ENCODE assay signal across 16 mouse cellular contexts in genomic region chr3:99512250-99512649, GRCm38 (mm10).
"Had no signal": no experiment of that assay in that cellular context is flagged by ENCODE, and none has a peak within 500 bp of the region (broad histone marks: within the 10 kb centered on the region; RNA-seq: fewer than 3 reads in every experiment).

No protein-coding gene starts in this region.

- H3K9me3 ChIP-seq: neural tube, embryonic 13.5 days; neural tube, embryonic 15.5 days; stomach, embryonic 15.5 days had no signal

- H3K9ac ChIP-seq: neural tube, embryonic 13.5 days; neural tube, embryonic 15.5 days; stomach, embryonic 15.5 days had no signal

- DNase-seq: retina, postnatal 1 day; right cerebral cortex, adult 18-20 months; right cerebral cortex, postnatal 14 days; right cerebral cortex, postnatal 25 days; right cerebral cortex, postnatal 4 days; spleen, adult 18-20 months; thymus, adult 18-20 months; thymus, adult 2 months; thymus, postnatal 14 days; thymus, postnatal 25 days; thymus, postnatal 36 days; thymus, postnatal 4 days had no signal

- H3K36me3 ChIP-seq: neural tube, embryonic 13.5 days; neural tube, embryonic 15.5 days; stomach, embryonic 15.5 days had no signal

- H3K4me3 ChIP-seq: neural tube, embryonic 13.5 days; neural tube, embryonic 15.5 days; stomach, embryonic 15.5 days had no signal

- H3K27ac ChIP-seq: neural tube, embryonic 13.5 days; neural tube, embryonic 15.5 days; stomach, embryonic 15.5 days; stomach, postnatal 0 days had no signal

- H3K4me2 ChIP-seq: neural tube, embryonic 13.5 days; neural tube, embryonic 15.5 days; stomach, embryonic 15.5 days had no signal

- H3K4me1 ChIP-seq: neural tube, embryonic 13.5 days; neural tube, embryonic 15.5 days; stomach, embryonic 15.5 days had no signal

- H3K27me3 ChIP-seq: neural tube, embryonic 13.5 days; neural tube, embryonic 15.5 days; stomach, embryonic 15.5 days had no signal
